9 mouse cellular contexts compared by ENCODE assay signal in genomic region chr11:89978353-89978831, GRCm38 (mm10). TPM values are rescaled to one million over a fixed set of nuclear protein-coding genes. Genes with fewer than 3 reads are reported as not detected.
DNase-seq lines count a peak whose midpoint lies in the region; ATAC-seq and TF ChIP-seq lines count a peak whose summit lies in the region.
"Had no signal": no experiment of that assay in that cellular context is flagged by ENCODE, and none has a peak within 500 bp of the region (broad histone marks: within the 10 kb centered on the region; RNA-seq: fewer than 3 reads in every experiment).

No protein-coding gene starts in this region.

- no peak overlapping the region for H3K27ac ChIP-seq in forebrain, embryonic 16.5 days (ENCODE audit: low read length)
- no peak overlapping the region for H3K27ac ChIP-seq in hindbrain, embryonic 12.5 days
- peak overlapping the region; percentile 56; the same call in 1 of the 2 replicates for H3K27ac ChIP-seq in lung, embryonic 14.5 days (ENCODE audit: low read depth)
- peak overlapping the region; percentile 26 for H3K27ac ChIP-seq in stomach, postnatal 0 days (replicated peaks)

- H3K4me1 ChIP-seq in forebrain, embryonic 16.5 days (replicated peaks; ENCODE audit: control insufficient read depth, insufficient read depth, low read length) = peaks cover 15% of the 10 kb centered on the region
- H3K4me1 ChIP-seq in hindbrain, embryonic 12.5 days = peaks cover 14% of the 10 kb centered on the region
- H3K4me1 ChIP-seq in lung, embryonic 14.5 days (ENCODE audit: insufficient read depth) = peaks cover 8% of the 10 kb centered on the region; the same call in 1 of the 2 replicates
- H3K4me1 ChIP-seq in stomach, postnatal 0 days (replicated peaks; ENCODE audit: control insufficient read depth, insufficient read depth) = 0 out of 2 replicates have a peak, but pooled peaks cover 2% of the 10 kb centered on the region

- no peak for TF ChIP-seq CTCF in lung, embryonic 14.5 days (IDR thresholded peaks at IDR 0.05; ENCODE audit: low read depth)
- TF ChIP-seq CTCF in stomach, postnatal 0 days (IDR thresholded peaks at IDR 0.05; ENCODE audit: low read depth) = no peak

- no peak overlapping the region for H3K4me3 ChIP-seq in forebrain, embryonic 16.5 days (replicated peaks; ENCODE audit: low read length)
- H3K4me3 ChIP-seq in hindbrain, embryonic 12.5 days = no peak overlapping the region
- H3K4me3 ChIP-seq in lung, embryonic 14.5 days (ENCODE audit: low read depth, low read length) = no peak overlapping the region
- no peak overlapping the region for H3K4me3 ChIP-seq in stomach, postnatal 0 days (ENCODE audit: low read depth, low read length)
- H3K4me3 ChIP-seq: erythroblast, embryonic 14.5 days had no signal

- peak; percentile 73 for ATAC-seq in forebrain, embryonic 16.5 days
- no peak for ATAC-seq in hindbrain, embryonic 12.5 days (ENCODE audit: low FRiP score)
- peak; percentile 69 for ATAC-seq in lung, embryonic 14.5 days (ENCODE audit: insufficient read depth)
- peak; percentile 76; the same call in 1 of the 2 replicates for ATAC-seq in stomach, postnatal 0 days (ENCODE audit: low FRiP score, low TSS enrichment)

- H3K36me3 ChIP-seq in forebrain, embryonic 16.5 days (ENCODE audit: control insufficient read depth, insufficient read depth) = no peaks in the 10 kb centered on the region
- no peaks in the 10 kb centered on the region for H3K36me3 ChIP-seq in hindbrain, embryonic 12.5 days
- H3K36me3 ChIP-seq in lung, embryonic 14.5 days (ENCODE audit: insufficient read depth) = no peaks in the 10 kb centered on the region
- no peaks in the 10 kb centered on the region for H3K36me3 ChIP-seq in stomach, postnatal 0 days (ENCODE audit: control insufficient read depth, insufficient read depth, low read length)

- intact Hi-C loops in left cerebral cortex, postnatal 36 days (cut with DNase I) = no loop called here

- DNase-seq in kidney, adult 11 months = peak; percentile 61
- no peak for DNase-seq in kidney, adult 18-20 months
- peak; percentile 64 for DNase-seq in lung, embryonic 14.5 days
- peak; percentile 57 for DNase-seq in stomach, postnatal 0 days (ENCODE audit: low spot score)
- DNase-seq in left cerebral cortex, postnatal 36 days (ENCODE audit: low spot score in 2 of 2) = no peak
- no peak for DNase-seq in right cerebral cortex, postnatal 14 days

- H3K9me3 ChIP-seq in forebrain, embryonic 16.5 days (ENCODE audit: control insufficient read depth, low read length) = no peaks in the 10 kb centered on the region
- no peaks in the 10 kb centered on the region for H3K9me3 ChIP-seq in hindbrain, embryonic 12.5 days (replicated peaks)
- H3K9me3 ChIP-seq in lung, embryonic 14.5 days (ENCODE audit: low read depth, low read length) = no peaks in the 10 kb centered on the region
- H3K9me3 ChIP-seq in stomach, postnatal 0 days (ENCODE audit: control insufficient read depth, low read length) = no peaks in the 10 kb centered on the region

- H3K4me2 ChIP-seq in forebrain, embryonic 16.5 days (ENCODE audit: low read length) = peak overlapping the region; percentile 13; the same call in 1 of the 2 replicates
- peak overlapping the region; percentile 17; the same call in 1 of the 2 replicates for H3K4me2 ChIP-seq in hindbrain, embryonic 12.5 days (replicated peaks)
- H3K4me2 ChIP-seq in lung, embryonic 14.5 days = peak overlapping the region; percentile 37
- no peak overlapping the region; the same call in 1 of the 2 replicates for H3K4me2 ChIP-seq in stomach, postnatal 0 days (replicated peaks; ENCODE audit: low read depth)

- no peak overlapping the region for H3K9ac ChIP-seq in forebrain, embryonic 16.5 days (replicated peaks; ENCODE audit: low read depth, low read length)
- H3K9ac ChIP-seq in hindbrain, embryonic 12.5 days = no peak overlapping the region
- H3K9ac ChIP-seq in lung, embryonic 14.5 days = no peak overlapping the region
- no peak overlapping the region for H3K9ac ChIP-seq in stomach, postnatal 0 days (ENCODE audit: low read length)

- TF ChIP-seq EP300 in stomach, postnatal 0 days (optimal IDR thresholded peaks at IDR 0.05) = no peak

- H3K27me3 ChIP-seq in forebrain, embryonic 16.5 days (replicated peaks; ENCODE audit: control insufficient read depth, insufficient read depth, low read length) = no peaks in the 10 kb centered on the region
- 0 out of 2 replicates have a peak, but pooled peaks cover 4% of the 10 kb centered on the region for H3K27me3 ChIP-seq in hindbrain, embryonic 12.5 days
- H3K27me3 ChIP-seq in lung, embryonic 14.5 days (ENCODE audit: insufficient read depth, low read length) = no peaks in the 10 kb centered on the region
- no peaks in the 10 kb centered on the region for H3K27me3 ChIP-seq in stomach, postnatal 0 days (ENCODE audit: control insufficient read depth, insufficient read depth, low read length)

- WGBS in forebrain, embryonic 16.5 days = 13% methylated on average over 11 of the region's 11 CpGs
- 30% methylated on average over 11 of the region's 11 CpGs for WGBS in hindbrain, embryonic 12.5 days
- 11% methylated on average over 11 of the region's 11 CpGs for WGBS in lung, embryonic 14.5 days
- WGBS in stomach, postnatal 0 days = 9% methylated on average over 11 of the region's 11 CpGs

RNA-seq across cellular contexts. Expression of gene Pctp, which starts 24.3 kb away (rescaled TPM):
- 0.87 and 1.3 TPM in 2 replicates for polyA plus RNA-seq in forebrain, embryonic 16.5 days (2015; fragmentation: Nextera tagmentation; extraction: Ambion mirVana)
- 4.3 and 4.6 TPM in 2 replicates for polyA plus RNA-seq in hindbrain, embryonic 12.5 days (2016; fragmentation: Nextera tagmentation; extraction: Ambion mirVana)
- 6.4 and 8.3 TPM in 2 replicates for polyA plus RNA-seq in lung, embryonic 14.5 days (2014; fragmentation: Nextera tagmentation; extraction: Ambion mirVana)
- 7.6 and 8.0 TPM in 2 replicates for polyA plus RNA-seq in stomach, postnatal 0 days (2015; fragmentation: Nextera tagmentation; extraction: Ambion mirVana)
- 1 to 10 TPM in 1 of 2 experiments, under 1 TPM in 1; 0.79 to 1.1 TPM for total RNA-seq in left cerebral cortex, postnatal 36 days (2021)

RNA-seq across cellular contexts. Expression of gene Tmem100, which starts 51.8 kb away (rescaled TPM):
- 5.0 and 6.7 TPM in 2 replicates for polyA plus RNA-seq in forebrain, embryonic 16.5 days (2015; fragmentation: Nextera tagmentation; extraction: Ambion mirVana)
- 10.5 and 11.2 TPM in 2 replicates for polyA plus RNA-seq in hindbrain, embryonic 12.5 days (2016; fragmentation: Nextera tagmentation; extraction: Ambion mirVana)
- 20.9 and 23.0 TPM in 2 replicates for polyA plus RNA-seq in lung, embryonic 14.5 days (2014; fragmentation: Nextera tagmentation; extraction: Ambion mirVana)
- 28.3 and 31.1 TPM in 2 replicates for polyA plus RNA-seq in stomach, postnatal 0 days (2015; fragmentation: Nextera tagmentation; extraction: Ambion mirVana)
- total RNA-seq in left cerebral cortex, postnatal 36 days (2021) = 10 to 100 TPM; 14.5 to 16.1 TPM
- polyA plus RNA-seq: erythroblast, embryonic 14.5 days had no signal

Comparison
In these comparisons a context has a peak if more than half of its experiments do, and no peak if none do; other contexts are left out.
1. DNase-seq: peak in kidney, adult 11 months (single experiment), lung, embryonic 14.5 days (single experiment) and stomach, postnatal 0 days (single experiment); none in kidney, adult 18-20 months (single experiment), left cerebral cortex, postnatal 36 days (0 of 2) and right cerebral cortex, postnatal 14 days (single experiment).
2. H3K27ac ChIP-seq: peak in lung, embryonic 14.5 days (single experiment) and stomach, postnatal 0 days (single experiment); none in forebrain, embryonic 16.5 days (single experiment) and hindbrain, embryonic 12.5 days (single experiment).